Mouse (Mus musculus): ENCODE measurements around the gene Aifm1. TPM values are rescaled to one million over a fixed set of nuclear protein-coding genes. Genes with fewer than 3 reads are reported as not detected.
"Not testable (repeated sequence)": the region's sequence is repeated elsewhere in the genome, so short reads cannot be mapped to it uniquely, and the experiment has no call there.

Aifm1 gene
- polyA plus RNA-seq, 1 experiment: 36.7 TPM

- 71% methylated on average over 7 of the region's 7 CpGs for WGBS
- Histone ChIP-seq H3K27me3 (ENCODE audit: control insufficient read depth, insufficient read depth, low read length) (no peaks in the 10 kb centered on the region), H3K4me1 (ENCODE audit: control insufficient read depth, insufficient read depth, low read length) (no peaks in the 10 kb centered on the region), H3K27ac (ENCODE audit: insufficient read depth, low read length) (no peak overlapping the region), H3K4me3 (replicated peaks; ENCODE audit: insufficient read depth, low read depth, low read length) (no peak overlapping the region)
- no peak for DNase-seq
- TF ChIP-seq CTCF (IDR thresholded peaks at IDR 0.05; ENCODE audit: borderline replicate concordance, insufficient read depth, low read depth, low read length): no peak
- no peak for TF ChIP-seq POLR2A (IDR thresholded peaks at IDR 0.05; ENCODE audit: borderline replicate concordance, insufficient read depth, low read length)
Observed at GRCm38 (mm10) chrX:48441954-48442353, 71.4 kb downstream of the Aifm1 start.

GRCm38 (mm10) chrX:48441548-48441947, 71.8 kb downstream of the Aifm1 start:
- Histone ChIP-seq H3K4me3 (replicated peaks; ENCODE audit: insufficient read depth, low read depth, low read length) (no peak overlapping the region), H3K27ac (ENCODE audit: insufficient read depth, low read length) (no peak overlapping the region), H3K4me1 (ENCODE audit: control insufficient read depth, insufficient read depth, low read length) (no peaks in the 10 kb centered on the region), H3K27me3 (ENCODE audit: control insufficient read depth, insufficient read depth, low read length) (no peaks in the 10 kb centered on the region)
- TF ChIP-seq POLR2A (IDR thresholded peaks at IDR 0.05; ENCODE audit: borderline replicate concordance, insufficient read depth, low read length) (no peak), CTCF (IDR thresholded peaks at IDR 0.05; ENCODE audit: borderline replicate concordance, insufficient read depth, low read depth, low read length) (no peak)
- no peak for DNase-seq
- 82% methylated on average over 6 of the region's 6 CpGs for WGBS

DNA sequence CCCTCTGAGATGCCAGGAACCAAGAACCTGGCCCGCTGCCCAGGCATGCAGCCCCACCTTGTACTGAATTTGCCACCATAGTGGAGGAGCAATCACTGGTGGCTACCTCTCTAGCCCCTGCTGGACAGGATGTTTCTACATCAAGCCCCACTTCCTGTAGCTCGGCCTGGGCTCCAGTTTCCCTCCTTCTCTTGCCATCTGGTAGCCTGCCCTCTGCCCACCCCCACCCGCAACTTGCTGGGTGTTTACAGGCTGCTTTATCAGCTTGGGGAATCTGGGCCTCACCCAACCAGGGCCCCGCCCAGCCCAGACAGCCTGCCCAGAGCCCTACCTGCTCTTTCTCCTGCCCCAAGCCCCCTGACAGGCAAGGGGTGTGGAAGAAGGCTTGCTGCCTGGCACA, 74.3 kb downstream of the Aifm1 start:
- TF ChIP-seq CTCF (IDR thresholded peaks at IDR 0.05; ENCODE audit: borderline replicate concordance, insufficient read depth, low read depth, low read length) (no peak), POLR2A (IDR thresholded peaks at IDR 0.05; ENCODE audit: borderline replicate concordance, insufficient read depth, low read length) (no peak)
- Histone ChIP-seq H3K4me3 (replicated peaks; ENCODE audit: insufficient read depth, low read depth, low read length) (no peak overlapping the region), H3K4me1 (ENCODE audit: control insufficient read depth, insufficient read depth, low read length) (no peaks in the 10 kb centered on the region), H3K27ac (ENCODE audit: insufficient read depth, low read length) (no peak overlapping the region), H3K27me3 (ENCODE audit: control insufficient read depth, insufficient read depth, low read length) (no peaks in the 10 kb centered on the region)
- no peak for DNase-seq
- WGBS: 51% methylated on average over 4 of the region's 4 CpGs

- not testable (repeated sequence) for H3K4me3 ChIP-seq (replicated peaks; ENCODE audit: insufficient read depth, low read depth, low read length); DNase-seq; H3K27me3 ChIP-seq (ENCODE audit: control insufficient read depth, insufficient read depth, low read length); H3K27ac ChIP-seq (ENCODE audit: insufficient read depth, low read length); H3K4me1 ChIP-seq (ENCODE audit: control insufficient read depth, insufficient read depth, low read length)
- 92% methylated on average over 6 of the region's 7 CpGs for WGBS
Observed at GRCm38 (mm10) chrX:48436082-48436481, 77.3 kb downstream of the Aifm1 start.

DNA sequence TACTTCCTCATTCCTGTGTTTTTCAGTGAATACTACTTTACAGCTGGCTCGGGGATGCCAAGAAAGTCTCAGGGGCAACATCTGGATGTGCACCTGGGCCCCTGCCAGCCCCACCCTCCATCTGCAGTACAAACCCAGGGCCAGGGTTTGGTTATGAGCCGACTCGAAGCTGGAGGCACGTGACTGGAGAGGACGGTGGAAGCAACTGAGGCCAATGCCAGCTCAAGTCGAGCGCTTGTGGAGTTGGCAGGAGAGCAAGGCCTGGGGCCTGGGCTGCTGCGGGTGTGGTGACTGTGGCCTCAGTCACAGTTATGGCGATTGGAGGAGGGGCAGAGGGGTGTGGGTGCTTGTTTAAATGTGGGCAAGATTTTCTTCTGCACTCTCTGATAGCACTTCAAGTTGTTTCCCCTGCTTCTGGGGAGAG, 77.9 kb downstream of the Aifm1 start:
- 38% methylated on average over 9 of the region's 9 CpGs for WGBS
- DNase-seq: no peak
- Histone ChIP-seq H3K27me3 (ENCODE audit: control insufficient read depth, insufficient read depth, low read length) (no peaks in the 10 kb centered on the region), H3K27ac (ENCODE audit: insufficient read depth, low read length) (no peak overlapping the region), H3K4me1 (ENCODE audit: control insufficient read depth, insufficient read depth, low read length) (no peaks in the 10 kb centered on the region; the same call in 1 of the 2 replicates), H3K4me3 (replicated peaks; ENCODE audit: insufficient read depth, low read depth, low read length) (no peak overlapping the region)
- TF ChIP-seq CTCF (IDR thresholded peaks at IDR 0.05; ENCODE audit: borderline replicate concordance, insufficient read depth, low read depth, low read length) (no peak), POLR2A (IDR thresholded peaks at IDR 0.05; ENCODE audit: borderline replicate concordance, insufficient read depth, low read length) (no peak)

- H3K27ac ChIP-seq (ENCODE audit: insufficient read depth, low read length): no peak overlapping the region
- H3K4me3 ChIP-seq (replicated peaks; ENCODE audit: insufficient read depth, low read depth, low read length): no peak overlapping the region
- TF ChIP-seq POLR2A (IDR thresholded peaks at IDR 0.05; ENCODE audit: borderline replicate concordance, insufficient read depth, low read length) (no peak), CTCF (IDR thresholded peaks at IDR 0.05; ENCODE audit: borderline replicate concordance, insufficient read depth, low read depth, low read length) (no peak)
- H3K27me3 ChIP-seq (ENCODE audit: control insufficient read depth, insufficient read depth, low read length): no peaks in the 10 kb centered on the region
- no peaks in the 10 kb centered on the region; the same call in 1 of the 2 replicates for H3K4me1 ChIP-seq (ENCODE audit: control insufficient read depth, insufficient read depth, low read length)
- DNase-seq: no peak
- 100% methylated on average over 1 of the region's 1 CpGs for WGBS
Observed at GRCm38 (mm10) chrX:48434251-48434650, 79.1 kb downstream of the Aifm1 start.

DNA sequence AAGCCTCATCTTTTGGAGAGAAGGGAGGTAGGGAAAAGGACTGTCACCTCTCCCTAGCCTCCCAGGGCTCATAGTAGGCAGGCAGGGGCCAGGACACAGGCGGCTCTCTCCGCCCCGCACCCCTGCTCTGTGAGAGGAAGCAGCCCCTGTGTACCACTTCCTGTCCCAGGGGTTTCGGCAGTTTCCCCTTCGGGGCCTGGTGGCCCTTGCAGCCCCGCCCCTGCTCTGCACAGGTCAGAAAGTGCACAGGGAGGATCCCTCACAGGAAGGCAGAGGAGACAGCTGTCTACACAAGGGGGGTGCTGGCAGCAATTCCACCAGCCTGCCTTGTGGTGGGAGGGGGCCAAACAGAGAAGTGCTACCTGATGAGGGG, 79.8 kb downstream of the Aifm1 start:
- no peak for DNase-seq
- no peaks in the 10 kb centered on the region for H3K27me3 ChIP-seq (ENCODE audit: control insufficient read depth, insufficient read depth, low read length)
- no peak overlapping the region for H3K27ac ChIP-seq (ENCODE audit: insufficient read depth, low read length)
- no peak overlapping the region for H3K4me3 ChIP-seq (replicated peaks; ENCODE audit: insufficient read depth, low read depth, low read length)
- no peak for TF ChIP-seq CTCF (IDR thresholded peaks at IDR 0.05; ENCODE audit: borderline replicate concordance, insufficient read depth, low read depth, low read length)
- H3K4me1 ChIP-seq (ENCODE audit: control insufficient read depth, insufficient read depth, low read length): no peaks in the 10 kb centered on the region; the same call in 1 of the 2 replicates
- 39% methylated on average over 6 of the region's 6 CpGs for WGBS

GRCm38 (mm10) chrX:48432599-48433526, 80.5 kb downstream of the Aifm1 start:
- Histone ChIP-seq H3K27ac (ENCODE audit: insufficient read depth, low read length) (no peak overlapping the region), H3K4me1 (ENCODE audit: control insufficient read depth, insufficient read depth, low read length) (no peaks in the 10 kb centered on the region; the same call in 1 of the 2 replicates), H3K4me3 (replicated peaks; ENCODE audit: insufficient read depth, low read depth, low read length) (no peak overlapping the region), H3K27me3 (ENCODE audit: control insufficient read depth, insufficient read depth, low read length) (no peaks in the 10 kb centered on the region)
- no peak for TF ChIP-seq POLR2A (IDR thresholded peaks at IDR 0.05; ENCODE audit: borderline replicate concordance, insufficient read depth, low read length)
- TF ChIP-seq CTCF (IDR thresholded peaks at IDR 0.05; ENCODE audit: borderline replicate concordance, insufficient read depth, low read depth, low read length): no peak
- no peak for DNase-seq
- 74% methylated on average over 15 of the region's 15 CpGs for whole genome bisulfite sequencing

All from cerebellum, adult 2 months (tissue).